Mouse (Mus musculus): Measurements from ENCODE around the gene Dtl. TPM values are rescaled to one million over a fixed set of nuclear protein-coding genes. Genes with fewer than 3 reads are reported as not detected.

Dtl gene
- polyA plus RNA-seq, 1 experiment from 2014 or later = 37.6 TPM

GRCm38 (mm10) chr1:191612877-191613276 is 37.5 kb upstream of the Dtl start:
- DNase-seq (ENCODE audit: low spot score) = no peak
- no peaks in the 10 kb centered on the region for H3K4me1 ChIP-seq (ENCODE audit: control insufficient read depth, insufficient read depth, low read length)
- no peaks in the 10 kb centered on the region for H3K9me3 ChIP-seq (ENCODE audit: control insufficient read depth, low read length)
- no peak overlapping the region for H3K9ac ChIP-seq (ENCODE audit: low read depth, low read length)
- H3K27me3 ChIP-seq (replicated peaks; ENCODE audit: control insufficient read depth, insufficient read depth, low read length) = no peaks in the 10 kb centered on the region
- 85% methylated on average over 16 of the region's 16 CpGs for WGBS
- H3K27ac ChIP-seq (replicated peaks; ENCODE audit: low read depth, low read length) = no peak overlapping the region
- no peak overlapping the region for H3K4me2 ChIP-seq (ENCODE audit: low read depth, low read length)
- peaks cover 99% of the 10 kb centered on the region for H3K36me3 ChIP-seq (ENCODE audit: control insufficient read depth, insufficient read depth, low read length)
- no peak overlapping the region for H3K4me3 ChIP-seq (ENCODE audit: low read depth, low read length)
- no peak for ATAC-seq (ENCODE audit: low read depth)

- no peaks in the 10 kb centered on the region for H3K27me3 ChIP-seq (replicated peaks; ENCODE audit: control insufficient read depth, insufficient read depth, low read length)
- ATAC-seq (ENCODE audit: low read depth) = no peak
- no peaks in the 10 kb centered on the region for H3K4me1 ChIP-seq (ENCODE audit: control insufficient read depth, insufficient read depth, low read length)
- H3K36me3 ChIP-seq (ENCODE audit: control insufficient read depth, insufficient read depth, low read length) = peaks cover 99% of the 10 kb centered on the region
- H3K9ac ChIP-seq (ENCODE audit: low read depth, low read length) = no peak overlapping the region
- no peak for DNase-seq (ENCODE audit: low spot score)
- no peak overlapping the region for H3K4me3 ChIP-seq (ENCODE audit: low read depth, low read length)
- 82% methylated on average over 9 of the region's 9 CpGs for WGBS
- no peaks in the 10 kb centered on the region for H3K9me3 ChIP-seq (ENCODE audit: control insufficient read depth, low read length)
- H3K4me2 ChIP-seq (ENCODE audit: low read depth, low read length) = no peak overlapping the region
- H3K27ac ChIP-seq (replicated peaks; ENCODE audit: low read depth, low read length) = no peak overlapping the region
Observed at GRCm38 (mm10) chr1:191611686-191612085, 36.3 kb upstream of the Dtl start.

- Histone ChIP-seq H3K9ac (ENCODE audit: low read depth, low read length) (no peak overlapping the region), H3K9me3 (ENCODE audit: control insufficient read depth, low read length) (no peaks in the 10 kb centered on the region), H3K4me3 (ENCODE audit: low read depth, low read length) (no peak overlapping the region), H3K27ac (replicated peaks; ENCODE audit: low read depth, low read length) (no peak overlapping the region), H3K4me1 (ENCODE audit: control insufficient read depth, insufficient read depth, low read length) (no peaks in the 10 kb centered on the region), H3K36me3 (ENCODE audit: control insufficient read depth, insufficient read depth, low read length) (peaks cover 99% of the 10 kb centered on the region), H3K4me2 (ENCODE audit: low read depth, low read length) (no peak overlapping the region), H3K27me3 (replicated peaks; ENCODE audit: control insufficient read depth, insufficient read depth, low read length) (no peaks in the 10 kb centered on the region)
- 97% methylated on average over 7 of the region's 7 CpGs for WGBS
- ATAC-seq (ENCODE audit: low read depth) = no peak
- no peak for DNase-seq (ENCODE audit: low spot score)
Observed at GRCm38 (mm10) chr1:191610357-191610756, 35.0 kb upstream of the Dtl start.

GRCm38 (mm10) chr1:191609578-191609977 is 34.2 kb upstream of the Dtl start:
- no peaks in the 10 kb centered on the region for H3K4me1 ChIP-seq (ENCODE audit: control insufficient read depth, insufficient read depth, low read length)
- DNase-seq (ENCODE audit: low spot score) (no peak), ATAC-seq (ENCODE audit: low read depth) (no peak)
- no peak overlapping the region for H3K27ac ChIP-seq (replicated peaks; ENCODE audit: low read depth, low read length)
- 95% methylated on average over 1 of the region's 1 CpGs for WGBS
- H3K9ac ChIP-seq (ENCODE audit: low read depth, low read length) = no peak overlapping the region
- H3K4me3 ChIP-seq (ENCODE audit: low read depth, low read length) = no peak overlapping the region
- peaks cover 99% of the 10 kb centered on the region for H3K36me3 ChIP-seq (ENCODE audit: control insufficient read depth, insufficient read depth, low read length)
- no peaks in the 10 kb centered on the region for H3K9me3 ChIP-seq (ENCODE audit: control insufficient read depth, low read length)
- H3K4me2 ChIP-seq (ENCODE audit: low read depth, low read length) = no peak overlapping the region
- no peaks in the 10 kb centered on the region for H3K27me3 ChIP-seq (replicated peaks; ENCODE audit: control insufficient read depth, insufficient read depth, low read length)

- H3K36me3 ChIP-seq (ENCODE audit: control insufficient read depth, insufficient read depth, low read length) = peaks cover 95% of the 10 kb centered on the region
- H3K4me2 ChIP-seq (ENCODE audit: low read depth, low read length) = no peak overlapping the region
- no peak overlapping the region for H3K9ac ChIP-seq (ENCODE audit: low read depth, low read length)
- WGBS = 93% methylated on average over 6 of the region's 6 CpGs
- no peak for ATAC-seq (ENCODE audit: low read depth)
- no peak overlapping the region for H3K4me3 ChIP-seq (ENCODE audit: low read depth, low read length)
- H3K27me3 ChIP-seq (replicated peaks; ENCODE audit: control insufficient read depth, insufficient read depth, low read length) = no peaks in the 10 kb centered on the region
- no peaks in the 10 kb centered on the region for H3K9me3 ChIP-seq (ENCODE audit: control insufficient read depth, low read length)
- no peak overlapping the region for H3K27ac ChIP-seq (replicated peaks; ENCODE audit: low read depth, low read length)
- H3K4me1 ChIP-seq (ENCODE audit: control insufficient read depth, insufficient read depth, low read length) = no peaks in the 10 kb centered on the region
- DNase-seq (ENCODE audit: low spot score) = no peak
Observed at GRCm38 (mm10) chr1:191609051-191609450, 33.7 kb upstream of the Dtl start.

GRCm38 (mm10) chr1:191604690-191605089 is 29.3 kb upstream of the Dtl start:
- Histone ChIP-seq H3K4me2 (ENCODE audit: low read depth, low read length) (no peak overlapping the region), H3K4me3 (ENCODE audit: low read depth, low read length) (no peak overlapping the region), H3K9ac (ENCODE audit: low read depth, low read length) (no peak overlapping the region), H3K27ac (replicated peaks; ENCODE audit: low read depth, low read length) (no peak overlapping the region), H3K4me1 (ENCODE audit: control insufficient read depth, insufficient read depth, low read length) (no peaks in the 10 kb centered on the region), H3K27me3 (replicated peaks; ENCODE audit: control insufficient read depth, insufficient read depth, low read length) (no peaks in the 10 kb centered on the region), H3K9me3 (ENCODE audit: control insufficient read depth, low read length) (no peaks in the 10 kb centered on the region), H3K36me3 (ENCODE audit: control insufficient read depth, insufficient read depth, low read length) (peaks cover 71% of the 10 kb centered on the region)
- ATAC-seq (ENCODE audit: low read depth) (no peak), DNase-seq (ENCODE audit: low spot score) (no peak)
- 72% methylated on average over 3 of the region's 3 CpGs for WGBS

- DNase-seq (ENCODE audit: low spot score) = no peak
- ATAC-seq (ENCODE audit: low read depth) = no peak
- 79% methylated on average over 5 of the region's 5 CpGs for WGBS
Observed at GRCm38 (mm10) chr1:191599210-191599609, 23.9 kb upstream of the Dtl start.

GRCm38 (mm10) chr1:191596076-191596475 is 20.7 kb upstream of the Dtl start:
- ATAC-seq (ENCODE audit: low read depth) (no peak), DNase-seq (ENCODE audit: low spot score) (no peak)
- Histone ChIP-seq H3K27ac (replicated peaks; ENCODE audit: low read depth, low read length) (no peak overlapping the region), H3K4me2 (ENCODE audit: low read depth, low read length) (no peak overlapping the region), H3K9ac (ENCODE audit: low read depth, low read length) (no peak overlapping the region), H3K4me1 (ENCODE audit: control insufficient read depth, insufficient read depth, low read length) (no peaks in the 10 kb centered on the region), H3K27me3 (replicated peaks; ENCODE audit: control insufficient read depth, insufficient read depth, low read length) (no peaks in the 10 kb centered on the region), H3K4me3 (ENCODE audit: low read depth, low read length) (no peak overlapping the region), H3K36me3 (ENCODE audit: control insufficient read depth, insufficient read depth, low read length) (peaks cover 63% of the 10 kb centered on the region), H3K9me3 (ENCODE audit: control insufficient read depth, low read length) (no peaks in the 10 kb centered on the region)
- WGBS = 94% methylated on average over 8 of the region's 8 CpGs

More at GRCm38 (mm10) chr1:191599210-191599609, 23.9 kb upstream of the Dtl start:
- no peaks in the 10 kb centered on the region for H3K27me3 ChIP-seq (replicated peaks; ENCODE audit: control insufficient read depth, insufficient read depth, low read length)
- H3K9ac ChIP-seq (ENCODE audit: low read depth, low read length) = no peak overlapping the region
- no peak overlapping the region for H3K4me2 ChIP-seq (ENCODE audit: low read depth, low read length)
- peaks cover 69% of the 10 kb centered on the region for H3K36me3 ChIP-seq (ENCODE audit: control insufficient read depth, insufficient read depth, low read length)
- H3K9me3 ChIP-seq (ENCODE audit: control insufficient read depth, low read length) = no peaks in the 10 kb centered on the region
- no peaks in the 10 kb centered on the region for H3K4me1 ChIP-seq (ENCODE audit: control insufficient read depth, insufficient read depth, low read length)
- no peak overlapping the region for H3K4me3 ChIP-seq (ENCODE audit: low read depth, low read length)
- H3K27ac ChIP-seq (replicated peaks; ENCODE audit: low read depth, low read length) = no peak overlapping the region

GRCm38 (mm10) chr1:191592016-191592720 is 16.8 kb upstream of the Dtl start:
- H3K9me3 ChIP-seq (ENCODE audit: control insufficient read depth, low read length) = no peaks in the 10 kb centered on the region
- WGBS = 82% methylated on average over 12 of the region's 12 CpGs
- H3K4me3 ChIP-seq (ENCODE audit: low read depth, low read length) = no peak overlapping the region
- peaks cover 65% of the 10 kb centered on the region for H3K36me3 ChIP-seq (ENCODE audit: control insufficient read depth, insufficient read depth, low read length)
- no peak overlapping the region for H3K9ac ChIP-seq (ENCODE audit: low read depth, low read length)
- no peak for ATAC-seq (ENCODE audit: low read depth)
- no peak overlapping the region for H3K4me2 ChIP-seq (ENCODE audit: low read depth, low read length)
- no peaks in the 10 kb centered on the region for H3K27me3 ChIP-seq (replicated peaks; ENCODE audit: control insufficient read depth, insufficient read depth, low read length)
- DNase-seq (ENCODE audit: low spot score) = no peak
- no peak overlapping the region for H3K27ac ChIP-seq (replicated peaks; ENCODE audit: low read depth, low read length)
- H3K4me1 ChIP-seq (ENCODE audit: control insufficient read depth, insufficient read depth, low read length) = no peaks in the 10 kb centered on the region

Measured in embryonic facial prominence, embryonic 14.5 days (tissue).